18 mouse cellular contexts compared by ENCODE assay signal in genomic region chr8:126903927-126904326, GRCm38 (mm10). TPM values are rescaled to one million over a fixed set of nuclear protein-coding genes. Genes with fewer than 3 reads are reported as not detected.
DNase-seq lines count a peak whose midpoint lies in the region; ATAC-seq and TF ChIP-seq lines count a peak whose summit lies in the region.
"Had no signal": no experiment of that assay in that cellular context is flagged by ENCODE, and none has a peak within 500 bp of the region (broad histone marks: within the 10 kb centered on the region; RNA-seq: fewer than 3 reads in every experiment).

No protein-coding gene starts in this region.

- 27% methylated on average over 9 of the region's 9 CpGs for WGBS in liver, adult 2 months
- 76% methylated on average over 9 of the region's 9 CpGs for WGBS in liver, embryonic 12.5 days (ENCODE audit: insufficient replicate concordance)
- 77% methylated on average over 9 of the region's 9 CpGs for WGBS in intestine, embryonic 16.5 days
- WGBS in liver, postnatal 0 days (ENCODE audit: insufficient replicate concordance): 55% methylated on average over 9 of the region's 9 CpGs
- WGBS in stomach, embryonic 16.5 days: 62% methylated on average over 9 of the region's 9 CpGs

- no peaks in the 10 kb centered on the region for H3K79me2 ChIP-seq in liver, adult 2 months (ENCODE audit: control insufficient read depth, insufficient read depth, low read length)

- no peaks in the 10 kb centered on the region for H3K36me3 ChIP-seq in liver, adult 2 months (ENCODE audit: control insufficient read depth, insufficient read depth, low read length)
- no peaks in the 10 kb centered on the region for H3K36me3 ChIP-seq in liver, embryonic 12.5 days
- H3K36me3 ChIP-seq in intestine, embryonic 16.5 days (ENCODE audit: control insufficient read depth, insufficient read depth, low read length): no peaks in the 10 kb centered on the region
- no peaks in the 10 kb centered on the region for H3K36me3 ChIP-seq in liver, postnatal 0 days (replicated peaks; ENCODE audit: insufficient read depth, low read length)
- H3K36me3 ChIP-seq in stomach, embryonic 16.5 days (ENCODE audit: control insufficient read depth, insufficient read depth, low read length): no peaks in the 10 kb centered on the region
- H3K36me3 ChIP-seq: embryonic facial prominence, embryonic 10.5 days; hindbrain, embryonic 13.5 days had no signal

- no peak overlapping the region for H3K4me2 ChIP-seq in liver, embryonic 12.5 days
- no peak overlapping the region for H3K4me2 ChIP-seq in intestine, embryonic 16.5 days (ENCODE audit: low read depth, low read length)
- no peak overlapping the region for H3K4me2 ChIP-seq in liver, postnatal 0 days (ENCODE audit: low read depth, low read length)
- H3K4me2 ChIP-seq in stomach, embryonic 16.5 days (ENCODE audit: low read depth, low read length): no peak overlapping the region
- H3K4me2 ChIP-seq: forebrain, embryonic 13.5 days; hindbrain, embryonic 13.5 days had no signal

- TF ChIP-seq EP300 in liver, postnatal 0 days (IDR thresholded peaks at IDR 0.05; ENCODE audit: low read depth): no peak

- H3K9ac ChIP-seq in liver, adult 2 months (ENCODE audit: low read depth, low read length): peak overlapping the region; percentile 30; the same call in 1 of the 2 replicates
- H3K9ac ChIP-seq in liver, embryonic 12.5 days: no peak overlapping the region
- H3K9ac ChIP-seq in intestine, embryonic 16.5 days (ENCODE audit: low read depth, low read length): 0 out of 2 replicates have a peak overlapping the region, but pooled peaks have one; percentile 12
- H3K9ac ChIP-seq in liver, postnatal 0 days (replicated peaks): no peak overlapping the region
- H3K9ac ChIP-seq in stomach, embryonic 16.5 days (ENCODE audit: low read length): no peak overlapping the region
- H3K9ac ChIP-seq: forebrain, embryonic 13.5 days; forebrain, postnatal 0 days; hindbrain, embryonic 13.5 days had no signal

- H3K4me3 ChIP-seq in liver, adult 2 months (ENCODE audit: insufficient read depth, low read depth, low read length): no peak overlapping the region
- H3K4me3 ChIP-seq in liver, embryonic 12.5 days: no peak overlapping the region
- no peak overlapping the region for H3K4me3 ChIP-seq in intestine, embryonic 16.5 days (ENCODE audit: low read length)
- no peak overlapping the region for H3K4me3 ChIP-seq in liver, postnatal 0 days (ENCODE audit: low read depth, low read length)
- H3K4me3 ChIP-seq in stomach, embryonic 16.5 days (replicated peaks; ENCODE audit: low read length): no peak overlapping the region
- H3K4me3 ChIP-seq: embryonic facial prominence, embryonic 10.5 days; forebrain, embryonic 13.5 days; hindbrain, embryonic 13.5 days had no signal

- peaks cover 24% of the 10 kb centered on the region for H3K4me1 ChIP-seq in liver, adult 2 months (ENCODE audit: control insufficient read depth, insufficient read depth, low read length)
- H3K4me1 ChIP-seq in liver, embryonic 12.5 days: peaks cover 14% of the 10 kb centered on the region; the same call in 1 of the 2 replicates
- H3K4me1 ChIP-seq in intestine, embryonic 16.5 days (ENCODE audit: control insufficient read depth, insufficient read depth, low read length): peaks cover 23% of the 10 kb centered on the region
- peaks cover 13% of the 10 kb centered on the region for H3K4me1 ChIP-seq in liver, postnatal 0 days (ENCODE audit: insufficient read depth)
- peaks cover 8% of the 10 kb centered on the region; the same call in 1 of the 2 replicates for H3K4me1 ChIP-seq in stomach, embryonic 16.5 days (ENCODE audit: control insufficient read depth, insufficient read depth, low read length)
- H3K4me1 ChIP-seq: forebrain, embryonic 13.5 days had no signal

- DNase-seq in liver, adult 2 months (ENCODE audit: extremely low read depth, low read depth, low spot score): peak; percentile 37
- DNase-seq in liver, postnatal 0 days: no peak
- no peak for DNase-seq in spleen, postnatal 10 days (ENCODE audit: low spot score in 2 of 2)
- DNase-seq in adrenal gland, postnatal 14 days: no peak
- DNase-seq: adrenal gland, adult 2 months; adrenal gland, postnatal 36 days; cerebellum, adult 2 months; cerebellum, postnatal 10 days; forebrain, postnatal 0 days; gastrocnemius, postnatal 36 days; heart, adult 11 months; heart, postnatal 14 days had no signal

- no peaks in the 10 kb centered on the region for H3K27me3 ChIP-seq in liver, adult 2 months (ENCODE audit: control insufficient read depth, insufficient read depth, low read length)
- H3K27me3 ChIP-seq in liver, embryonic 12.5 days (replicated peaks): no peaks in the 10 kb centered on the region
- no peaks in the 10 kb centered on the region for H3K27me3 ChIP-seq in intestine, embryonic 16.5 days (replicated peaks; ENCODE audit: control insufficient read depth, insufficient read depth, low read length)
- no peaks in the 10 kb centered on the region for H3K27me3 ChIP-seq in liver, postnatal 0 days (ENCODE audit: insufficient read depth, low read length)
- H3K27me3 ChIP-seq in stomach, embryonic 16.5 days (ENCODE audit: control insufficient read depth, insufficient read depth, low read length): no peaks in the 10 kb centered on the region; the same call in 1 of the 2 replicates
- H3K27me3 ChIP-seq: forebrain, embryonic 13.5 days; hindbrain, embryonic 13.5 days had no signal

- no peak for TF ChIP-seq POLR2A in liver, adult 2 months (IDR thresholded peaks at IDR 0.05; ENCODE audit: extremely low read depth, insufficient read depth, low read length)

- no peaks in the 10 kb centered on the region for H3K9me3 ChIP-seq in liver, embryonic 12.5 days (replicated peaks)
- no peaks in the 10 kb centered on the region for H3K9me3 ChIP-seq in intestine, embryonic 16.5 days (ENCODE audit: control insufficient read depth, low read length)
- H3K9me3 ChIP-seq in liver, postnatal 0 days (ENCODE audit: low read length): no peaks in the 10 kb centered on the region
- no peaks in the 10 kb centered on the region for H3K9me3 ChIP-seq in stomach, embryonic 16.5 days (replicated peaks; ENCODE audit: control insufficient read depth, low read length)
- H3K9me3 ChIP-seq: embryonic facial prominence, embryonic 10.5 days; hindbrain, embryonic 13.5 days had no signal

- ATAC-seq in liver, embryonic 12.5 days: no peak
- no peak for ATAC-seq in intestine, embryonic 16.5 days
- peak; percentile 40 for ATAC-seq in liver, postnatal 0 days
- ATAC-seq in stomach, embryonic 16.5 days (ENCODE audit: insufficient read depth, low FRiP score): no peak
- ATAC-seq: forebrain, embryonic 13.5 days; forebrain, postnatal 0 days had no signal

- 0 out of 2 replicates have a peak overlapping the region, but pooled peaks have one; percentile 1 for H3K27ac ChIP-seq in liver, adult 2 months (replicated peaks; ENCODE audit: insufficient read depth, low read depth, low read length)
- H3K27ac ChIP-seq in liver, embryonic 12.5 days: no peak overlapping the region
- H3K27ac ChIP-seq in intestine, embryonic 16.5 days (ENCODE audit: low read length): peak overlapping the region; percentile 74
- peak overlapping the region; percentile 66 for H3K27ac ChIP-seq in liver, postnatal 0 days (ENCODE audit: low read depth)
- peak overlapping the region; percentile 49 for H3K27ac ChIP-seq in stomach, embryonic 16.5 days (ENCODE audit: low read length)
- H3K27ac ChIP-seq: embryonic facial prominence, embryonic 10.5 days; forebrain, embryonic 13.5 days; hindbrain, embryonic 13.5 days had no signal

- TF ChIP-seq CTCF in liver, adult 2 months (IDR thresholded peaks at IDR 0.05; ENCODE audit: low read depth, low read length): no peak
- no peak for TF ChIP-seq CTCF in liver, postnatal 0 days (IDR thresholded peaks at IDR 0.05; ENCODE audit: low read depth)

RNA-seq across cellular contexts. Expression of gene Tomm20, which starts 41.7 kb away (rescaled TPM):
- 22.6 and 57.1 TPM in 2 replicates for total RNA-seq in liver, adult 2 months (2014; rRNA removed)
- 233 and 251 TPM in 2 replicates for polyA plus RNA-seq in liver, adult 2 months (2012; rRNA removed)
- polyA plus RNA-seq in liver, embryonic 12.5 days (2016; fragmentation: Nextera tagmentation; extraction: Ambion mirVana): 219 and 232 TPM in 2 replicates
- 314 and 329 TPM in 2 replicates for polyA plus RNA-seq in intestine, embryonic 16.5 days (2015; fragmentation: Nextera tagmentation; extraction: Ambion mirVana)
- 122 and 129 TPM in 2 replicates for polyA plus RNA-seq in liver, postnatal 0 days (2015; fragmentation: Nextera tagmentation; extraction: Ambion mirVana)
- 170 and 206 TPM in 2 replicates for polyA plus RNA-seq in stomach, embryonic 16.5 days (2015; fragmentation: Nextera tagmentation; extraction: Ambion mirVana)
- total RNA-seq in adrenal gland, postnatal 14 days (2021): 206 and 229 TPM in 2 replicates

Comparison
In these comparisons a context has a peak if more than half of its experiments do, and no peak if none do; other contexts are left out.
1. H3K9ac ChIP-seq: peak in liver, adult 2 months (single experiment) and intestine, embryonic 16.5 days (single experiment); none in liver, embryonic 12.5 days (single experiment), liver, postnatal 0 days (single experiment) and stomach, embryonic 16.5 days (single experiment).